Mouse (Mus musculus) stomach, embryonic 16.5 days (tissue): ENCODE results near the gene Tgm4. TPM values are rescaled to one million over a fixed set of nuclear protein-coding genes. Genes with fewer than 3 reads are reported as not detected.

ENCODE experiments used
- ATAC-seq: fragments of 200-750 bp; cut with Nextera tagmentation; 2 replicates; pipeline ENCODE4 v1.8.0; 2017; ENCODE audit warnings: moderate number of reproducible peaks, moderate TSS enrichment; ENCODE audit not compliant: insufficient read depth, low FRiP score
- H3K27ac ChIP-seq: fragments of 300-500 bp; sonication (generic); 2 replicates; pipeline ENCODE4 v1.5.1; 2014; ENCODE audit warnings: low read length
- H3K27me3 ChIP-seq: fragments of 300-500 bp; sonication (generic); 2 replicates; pipeline ENCODE4 v1.6.1; 2014; ENCODE audit warnings: low read length, control low read depth, mixed read lengths; ENCODE audit not compliant: control insufficient read depth, insufficient read depth
- H3K36me3 ChIP-seq: fragments of 300-500 bp; sonication (generic); 2 replicates; pipeline ENCODE4 v1.6.1; 2014; ENCODE audit warnings: low read length; ENCODE audit not compliant: control insufficient read depth, insufficient read depth
- H3K4me1 ChIP-seq: fragments of 300-500 bp; sonication (generic); 2 replicates; pipeline ENCODE4 v1.6.1; 2014; ENCODE audit warnings: low read length, control low read depth, mixed read lengths; ENCODE audit not compliant: control insufficient read depth, insufficient read depth
- H3K4me2 ChIP-seq: fragments of 300-500 bp; sonication (generic); 2 replicates; pipeline ENCODE4 v1.6.1; 2014; ENCODE audit warnings: low read depth, low read length, mixed read lengths
- H3K4me3 ChIP-seq: fragments of 300-500 bp; sonication (generic); replicated peaks from 2 replicates; pipeline ENCODE4 v1.5.1; 2014; ENCODE audit warnings: mild to moderate bottlenecking, low read length
- H3K9ac ChIP-seq: fragments of 300-500 bp; sonication (generic); 2 replicates; pipeline ENCODE4 v1.6.1; 2014; ENCODE audit warnings: low read length
- H3K9me3 ChIP-seq: fragments of 300-500 bp; sonication (generic); replicated peaks from 2 replicates; pipeline ENCODE4 v1.6.1; 2016; ENCODE audit warnings: low read length, control low read depth; ENCODE audit not compliant: control insufficient read depth
- WGBS: fragments of 180-500 bp; shearing (Covaris S2); extraction: QIAGEN DNeasy Blood & Tissue Kit; methylation state at CpG from one replicate; pipeline ENCODE4 v1.1.7; 2014; 5-methylcytosine and 5-hydroxymethylcytosine counted together
- polyA plus RNA-seq: library from polyadenylated mRNA; unstranded; fragments of >200 nt; fragmentation: Nextera tagmentation; extraction: Ambion mirVana; gene quantifications from 2 replicates; pipeline ENCODE4 v1.2.1, GENCODE M21; 2015

Tgm4 gene
- polyA plus RNA-seq, 1 experiment from 2014 or later: 0.48 TPM

DNA sequence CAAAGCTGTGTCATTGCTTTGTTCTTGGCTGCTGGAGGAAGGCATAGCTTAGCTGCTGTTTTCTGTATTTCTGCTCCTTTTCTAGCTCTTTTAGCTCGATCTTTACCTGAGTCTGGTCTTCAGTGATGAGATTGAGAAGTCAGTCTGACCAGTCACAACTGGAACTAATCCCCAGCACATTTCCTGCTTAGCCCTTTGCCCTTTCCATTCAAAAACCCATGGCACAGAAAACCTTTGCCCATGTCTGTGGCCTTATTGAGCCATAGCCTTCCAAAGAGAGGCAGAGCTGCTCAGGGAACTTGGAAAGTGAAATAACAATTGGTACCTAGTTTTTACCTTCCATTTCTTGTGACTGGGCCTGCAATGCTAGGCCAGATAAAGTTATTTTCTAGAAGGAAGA, 81.0 kb downstream of the Tgm4 start:
- no peak overlapping the region for H3K27ac ChIP-seq
- 85% methylated on average over 1 of the region's 1 CpGs for WGBS
- H3K4me2 ChIP-seq: no peak overlapping the region
- no peak for ATAC-seq
- H3K9me3 ChIP-seq: no peaks in the 10 kb centered on the region
- H3K4me3 ChIP-seq: no peak overlapping the region
- no peaks in the 10 kb centered on the region for H3K27me3 ChIP-seq
- H3K36me3 ChIP-seq: peaks cover 14% of the 10 kb centered on the region
- H3K9ac ChIP-seq: no peak overlapping the region
- peaks cover 18% of the 10 kb centered on the region for H3K4me1 ChIP-seq

Other genes with a start within 250 kb of the Tgm4 start
- gene Tcaim, start 229.2 kb upstream of the Tgm4 start, polyA plus RNA-seq: 6.0 and 7.0 TPM in 2 replicates
- gene Gm35549, start 190.7 kb upstream of the Tgm4 start, polyA plus RNA-seq: 0.77 TPM in 1 of 2 replicates, not detected in the other
- gene Zfp445, start 168.7 kb upstream of the Tgm4 start, polyA plus RNA-seq: 70.9 and 79.6 TPM in 2 replicates
- 4.8 and 4.9 TPM in 2 replicates for gene Zkscan7, start 149.0 kb upstream of the Tgm4 start, polyA plus RNA-seq
- 12.0 and 12.6 TPM in 2 replicates for gene Zfp105, start 111.7 kb upstream of the Tgm4 start, polyA plus RNA-seq
- gene 1110059G10Rik, start 83.7 kb upstream of the Tgm4 start, polyA plus RNA-seq: 27.4 and 32.7 TPM in 2 replicates
- 32.0 and 36.2 TPM in 2 replicates for gene Kif15, start 83.7 kb upstream of the Tgm4 start, polyA plus RNA-seq
- gene Tmem42, start 13.4 kb upstream of the Tgm4 start, polyA plus RNA-seq: 18.7 and 20.7 TPM in 2 replicates
- gene Zdhhc3, start 78.5 kb downstream of the Tgm4 start, polyA plus RNA-seq: 73.4 and 78.5 TPM in 2 replicates
- gene Exosc7, start 78.5 kb downstream of the Tgm4 start, polyA plus RNA-seq: 112 and 125 TPM in 2 replicates
- 1.8 and 2.5 TPM in 2 replicates for gene Clec3b, start 116.2 kb downstream of the Tgm4 start, polyA plus RNA-seq
- gene Cdcp1, start 181.3 kb downstream of the Tgm4 start, polyA plus RNA-seq: 14.5 and 18.6 TPM in 2 replicates
- 4.1 and 4.4 TPM in 2 replicates for gene Tmem158, start 226.0 kb downstream of the Tgm4 start, polyA plus RNA-seq